Mouse (Mus musculus) heart, adult 2 months (tissue): ENCODE data around the gene Dnaja3.

Experiments used
- CTCF ChIP-seq: fragments of 200-600 bp; IDR thresholded peaks from 2 replicates; pipeline ENCODE4 v1.8.1; 2022; ENCODE audit warnings: antibody characterized with exemption, mild to moderate bottlenecking, moderate library complexity
- EP300 ChIP-seq: fragments of 200-500 bp; IDR thresholded peaks from 2 replicates; pipeline ENCODE4 v1.6.1; 2011; ENCODE audit warnings: low read depth, low read length, control low read depth; ENCODE audit not compliant: insufficient read depth
- POLR2A ChIP-seq: fragments of 200-500 bp; IDR thresholded peaks from 2 replicates; pipeline ENCODE4 v1.6.1; 2011; ENCODE audit warnings: mild to moderate bottlenecking, low read depth, low read length, control low read depth; ENCODE audit not compliant: insufficient read depth

DNA sequence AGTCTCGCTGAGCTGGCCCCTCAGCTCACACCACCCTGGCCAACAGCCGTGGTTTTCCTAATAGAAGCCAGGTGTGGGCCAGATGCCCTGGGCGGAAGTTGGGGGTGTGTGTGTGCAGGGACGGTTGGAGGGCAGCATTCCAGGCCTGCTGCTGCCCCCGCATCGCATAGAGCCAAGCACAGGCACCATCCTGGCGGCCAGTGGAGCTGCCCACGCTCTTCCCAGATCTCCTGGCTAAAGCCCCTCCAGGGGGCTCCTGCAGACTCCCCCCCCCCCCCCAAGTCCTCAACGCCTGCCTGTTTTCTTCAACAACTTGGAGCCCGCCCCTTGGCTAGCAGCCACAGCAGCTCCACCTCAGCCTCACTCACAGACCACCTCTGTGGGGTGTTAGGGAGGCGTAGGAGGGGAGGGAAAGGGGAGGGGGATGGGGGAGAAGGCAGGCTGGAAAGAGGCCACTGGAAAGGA is 19.0 kb downstream of the Dnaja3 start:
- TF ChIP-seq CTCF = no peak
- TF ChIP-seq POLR2A = no peak
- TF ChIP-seq EP300 = no peak
